Mouse (Mus musculus) cerebellum, adult 9-10 months (tissue): ENCODE data around the gene Unc93a.
"Not testable (repeated sequence)": the region's sequence is repeated elsewhere in the genome, so short reads cannot be mapped to it uniquely, and the experiment has no call there.

ENCODE experiments used
- DNase-seq: peaks from one replicate; pipeline ENCODE4 v3.0.0; 2022

Gene Unc93a

DNA sequence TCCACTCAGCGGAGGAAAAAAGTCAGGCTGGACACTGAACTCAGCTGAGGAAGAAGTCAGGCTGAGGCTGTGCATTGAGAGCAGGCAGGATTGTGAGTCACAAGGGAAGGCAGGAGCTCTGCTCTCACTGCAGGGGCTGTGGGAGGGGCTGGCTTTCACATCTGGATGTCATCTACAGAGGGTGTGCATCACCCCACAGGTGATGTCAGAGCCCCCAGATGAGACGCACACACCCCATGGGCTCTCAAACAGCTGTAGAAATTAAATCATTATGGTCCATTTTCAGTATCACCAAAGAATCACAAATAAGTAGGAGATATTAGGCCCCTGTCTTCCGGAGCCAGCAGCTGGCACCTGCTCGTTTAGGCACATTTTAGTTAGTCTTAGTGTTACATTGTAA is at the start of gene Unc93a:
Unc93a (minus strand) TSS at position 101 of the 400 bp plus-strand sequence.
- not testable (repeated sequence) for DNase-seq

DNA sequence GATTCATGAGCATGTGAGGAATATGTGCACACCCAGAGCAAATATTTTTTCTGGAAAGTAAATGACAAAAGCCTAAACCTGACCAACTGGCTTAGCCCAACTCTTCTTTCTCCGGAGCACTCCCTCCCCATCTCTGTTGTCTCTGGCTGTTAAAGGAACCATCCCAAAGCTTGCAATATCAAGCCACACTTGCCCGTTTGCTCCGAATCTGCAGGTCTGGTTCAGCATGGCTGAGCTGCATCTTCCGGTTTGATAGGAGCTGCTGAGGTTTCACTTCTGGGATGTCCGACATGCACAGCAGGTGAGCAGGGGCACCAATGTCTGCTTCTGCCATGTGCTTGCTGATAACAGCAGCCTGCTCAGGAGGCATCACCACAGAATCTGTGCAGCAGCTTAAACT is 48.9 kb upstream of the Unc93a start:
- DNase-seq = not testable (repeated sequence)

DNA sequence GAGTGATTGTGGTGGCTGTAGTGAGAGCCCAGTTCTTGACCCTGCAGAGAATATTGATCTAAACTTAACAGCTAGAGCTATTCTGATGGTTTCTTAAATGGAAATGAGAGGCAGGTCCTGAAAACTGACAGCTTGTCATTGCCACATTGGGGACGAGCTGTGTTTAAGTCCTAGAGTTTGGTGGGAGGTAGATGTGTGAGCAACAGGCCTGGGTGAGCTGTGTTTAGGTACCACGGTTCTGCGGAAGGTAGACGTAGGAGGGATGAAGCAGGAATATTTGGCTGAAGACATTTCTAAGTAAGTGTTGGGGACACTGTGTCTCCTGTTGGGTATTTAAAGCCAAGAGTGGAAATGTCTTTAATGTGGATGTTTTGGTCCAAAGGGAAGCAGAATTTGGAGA is 47.4 kb upstream of the Unc93a start:
- not testable (repeated sequence) for DNase-seq

DNA sequence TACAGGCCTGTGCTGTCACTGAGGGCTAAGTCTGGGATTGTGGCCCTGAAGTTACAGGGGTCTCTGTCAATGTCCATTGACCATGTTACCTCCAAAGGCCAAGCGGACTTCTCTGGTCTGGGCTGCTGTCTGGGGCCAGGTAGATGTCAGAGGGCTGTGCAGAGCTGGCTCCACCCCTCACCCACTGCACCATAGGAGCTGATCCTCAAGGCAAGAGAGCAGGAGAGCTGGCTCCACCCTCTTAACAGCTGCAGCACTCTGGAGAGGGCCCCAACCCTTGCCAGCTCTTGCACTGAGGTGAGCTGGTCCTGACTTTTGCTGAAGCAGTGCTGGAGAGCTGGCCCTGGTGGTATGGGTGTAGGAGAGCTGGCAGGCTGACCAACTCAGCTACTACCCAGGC is 46.2 kb upstream of the Unc93a start:
- not testable (repeated sequence) for DNase-seq

DNA sequence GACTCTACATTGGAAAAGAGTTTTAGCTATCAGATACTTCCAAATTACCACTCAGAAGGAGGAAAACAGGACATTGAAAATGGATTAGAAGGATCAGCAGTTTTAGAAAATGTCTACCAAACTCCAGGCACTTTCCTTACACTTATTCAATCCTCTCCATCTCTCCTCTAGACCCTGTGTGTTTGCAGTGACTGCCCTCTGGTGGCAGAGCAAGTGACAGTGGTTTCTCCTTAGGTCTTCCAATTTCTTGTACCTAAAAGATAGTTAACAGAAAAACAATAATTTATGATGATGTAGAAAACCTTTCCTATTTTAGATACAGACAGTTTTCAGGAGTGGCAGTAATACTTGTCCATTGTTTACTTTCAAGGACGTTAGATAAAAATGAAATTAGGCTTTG is 44.0 kb upstream of the Unc93a start:
- DNase-seq = not testable (repeated sequence)

DNA sequence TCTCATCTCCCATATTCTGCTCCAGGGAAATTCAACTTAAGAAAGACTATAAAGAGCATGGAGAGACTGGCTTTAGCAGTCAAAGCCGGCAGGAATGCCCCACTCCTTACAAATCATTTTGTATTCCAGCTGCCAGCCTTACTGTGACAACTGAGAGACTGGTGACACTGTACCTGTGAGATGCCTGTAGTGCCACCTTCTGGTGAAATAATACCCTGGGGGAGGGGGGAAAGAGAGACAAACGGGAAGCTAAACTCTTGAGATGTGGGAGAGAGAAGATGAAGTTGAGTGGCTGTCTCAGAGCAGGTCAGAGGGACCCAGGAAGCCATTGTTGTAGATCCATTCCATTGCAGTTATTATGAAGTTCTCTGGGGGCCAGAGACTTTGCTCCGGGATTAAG is 42.4 kb upstream of the Unc93a start:
- not testable (repeated sequence) for DNase-seq

DNA sequence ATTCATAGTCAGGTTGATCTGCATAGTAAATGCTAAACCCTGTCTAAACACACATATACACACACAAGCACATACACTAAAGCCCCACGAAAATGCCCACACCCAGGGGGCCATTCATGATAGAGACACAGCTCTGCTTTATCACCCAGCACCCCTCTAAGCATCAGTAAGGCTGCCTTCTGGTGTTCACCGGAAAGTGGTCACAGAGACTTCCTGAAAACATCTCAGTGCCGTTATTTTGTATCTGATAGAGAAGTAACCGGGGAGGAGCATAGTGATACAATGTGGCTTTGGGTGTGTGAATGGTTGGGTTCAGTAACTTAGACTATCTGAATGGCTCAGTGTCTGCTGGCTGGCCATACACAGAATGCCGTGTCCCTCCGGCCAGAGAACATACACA is 42.0 kb upstream of the Unc93a start:
- DNase-seq = not testable (repeated sequence)

DNA sequence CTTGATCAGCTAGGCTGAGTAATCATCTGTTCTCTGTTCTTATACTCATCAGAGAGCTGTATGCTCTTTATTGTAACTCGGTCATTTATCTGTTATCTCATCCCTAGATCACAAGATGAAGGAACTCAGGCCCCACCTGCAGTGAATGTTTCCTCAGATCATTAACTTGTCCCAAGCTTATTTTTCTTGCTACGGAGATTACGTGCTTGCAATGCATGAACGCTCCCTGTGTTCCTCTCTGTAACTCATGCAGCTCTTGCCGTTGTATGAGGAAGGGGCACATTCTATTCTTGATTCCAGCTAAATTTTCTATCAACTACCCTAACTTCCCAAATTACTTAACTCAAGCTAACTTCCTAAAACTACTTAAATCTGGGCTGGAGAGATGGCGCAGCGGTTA is 14.5 kb upstream of the Unc93a start:
- not testable (repeated sequence) for DNase-seq

DNA sequence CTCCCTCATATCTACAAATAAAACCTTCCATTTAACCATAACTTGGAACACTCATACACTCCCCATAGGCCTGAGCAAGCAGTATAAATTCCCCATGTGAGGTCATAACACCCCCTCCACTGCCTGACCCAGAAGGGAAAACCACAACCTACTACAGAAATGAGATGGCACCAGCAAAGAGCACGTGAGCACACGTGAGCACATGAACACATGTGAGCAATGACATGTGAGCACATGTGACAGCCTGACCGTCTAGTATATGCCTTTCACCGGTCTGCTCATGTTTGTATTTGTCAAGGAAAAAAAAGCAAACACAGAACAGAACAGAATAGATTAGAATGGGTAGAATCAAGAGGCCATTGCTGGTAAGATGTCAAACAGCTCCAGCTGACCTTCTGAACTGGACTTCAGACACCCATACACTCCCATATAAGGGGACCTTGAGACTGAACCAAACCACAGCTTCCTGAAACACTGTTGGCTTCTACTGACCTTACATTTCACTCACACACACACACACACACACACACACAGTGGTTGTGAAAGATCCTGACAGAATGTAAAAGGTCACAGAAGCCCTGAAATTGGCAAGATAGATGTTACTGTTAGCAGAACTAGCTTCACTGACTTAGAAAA is 13.1 kb upstream of the Unc93a start:
- not testable (repeated sequence) for DNase-seq

DNA sequence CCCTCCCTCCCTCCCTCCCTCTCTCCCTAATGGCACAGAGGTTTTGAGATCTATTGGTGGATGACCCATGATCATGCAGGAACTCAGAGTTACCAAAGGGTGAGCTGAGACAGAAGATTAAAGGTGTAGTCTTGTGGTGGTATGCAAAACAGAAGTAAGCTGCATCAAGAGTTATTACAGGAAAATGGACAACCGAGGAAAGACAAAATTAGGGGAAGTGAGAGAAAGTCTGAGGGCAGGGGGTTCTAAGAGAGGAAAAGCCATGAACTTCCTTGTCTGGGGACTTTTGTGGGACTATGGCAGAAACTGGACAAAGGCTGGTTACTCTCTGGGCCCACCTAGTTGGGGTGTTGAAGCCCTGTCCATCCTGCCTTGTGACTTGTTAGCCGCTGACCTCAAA is 11.1 kb upstream of the Unc93a start:
- DNase-seq = not testable (repeated sequence)

DNA sequence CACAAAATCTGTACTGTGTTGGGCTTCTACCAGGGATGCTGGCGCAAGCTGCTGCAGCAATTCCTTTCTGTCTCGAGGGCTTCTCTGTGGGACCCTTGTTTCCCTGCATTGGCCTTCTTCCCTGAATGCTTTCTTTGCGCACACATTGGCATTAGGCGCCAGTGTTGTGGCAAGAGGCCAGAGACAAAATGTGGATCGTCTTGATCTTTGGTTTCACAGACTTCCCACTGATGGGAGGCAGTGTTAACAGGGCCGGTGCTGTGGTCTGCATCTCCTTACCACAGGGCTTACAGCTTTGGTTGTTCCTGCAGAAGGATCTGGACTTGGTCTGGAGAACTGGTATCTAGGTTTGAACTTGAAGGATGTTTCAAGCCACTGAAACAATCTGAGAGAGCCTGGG is 3.7 kb upstream of the Unc93a start:
- DNase-seq = not testable (repeated sequence)

DNA sequence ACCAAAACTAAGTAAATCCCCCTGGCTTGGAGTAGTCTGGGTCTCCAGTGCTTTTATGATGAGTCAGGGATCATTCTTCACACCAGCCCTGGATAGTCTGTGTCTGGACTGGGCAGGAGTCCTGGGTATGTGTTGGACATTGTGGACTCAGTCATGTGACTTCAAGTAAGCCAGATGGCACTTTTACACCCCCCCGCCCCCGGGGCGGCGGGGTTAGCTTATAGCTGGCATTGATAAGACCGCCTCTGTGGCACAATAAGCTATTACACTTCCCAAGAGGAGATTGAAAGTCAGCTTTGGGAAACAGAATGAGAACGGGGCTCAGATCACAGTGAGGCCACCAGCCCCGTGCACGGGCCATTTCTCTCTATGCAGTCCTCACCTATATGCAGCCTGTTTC is 742 bp upstream of the Unc93a start:
- DNase-seq = not testable (repeated sequence)

DNA sequence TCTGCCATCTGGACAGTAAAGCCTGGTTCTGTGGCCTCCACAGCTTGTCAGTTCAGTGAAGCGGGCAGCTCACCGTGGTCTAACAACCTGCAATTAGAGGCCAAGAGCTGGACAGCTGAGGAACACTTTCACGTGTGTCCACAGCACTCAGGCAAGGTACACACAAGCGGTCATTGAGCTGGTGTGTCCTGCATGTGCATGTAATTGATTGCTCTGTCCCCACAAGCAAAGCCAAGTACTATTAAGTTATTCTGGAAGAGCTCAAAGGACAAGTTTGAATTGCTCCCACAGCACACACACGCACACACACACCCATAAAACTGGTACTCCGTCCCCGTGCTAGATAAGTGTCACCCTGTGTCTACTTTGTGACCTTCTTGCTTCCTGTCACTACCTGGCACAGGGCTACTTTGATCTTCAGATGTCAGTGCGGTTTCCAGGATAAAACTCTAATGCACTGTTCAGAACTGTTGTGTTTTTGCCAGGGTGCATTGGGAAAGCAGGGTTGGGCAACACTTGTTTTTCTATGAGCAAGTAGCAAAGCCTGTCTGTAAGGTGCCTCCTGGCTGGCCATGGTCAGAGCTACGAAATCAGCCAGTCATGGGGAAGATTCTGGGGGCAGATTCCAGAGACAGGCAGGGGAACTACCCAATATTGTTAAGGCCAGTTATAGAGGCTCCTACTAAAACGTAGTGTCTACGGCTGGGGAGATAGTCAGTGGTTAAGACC is 1.7 kb downstream of the Unc93a start:
- not testable (repeated sequence) for DNase-seq

DNA sequence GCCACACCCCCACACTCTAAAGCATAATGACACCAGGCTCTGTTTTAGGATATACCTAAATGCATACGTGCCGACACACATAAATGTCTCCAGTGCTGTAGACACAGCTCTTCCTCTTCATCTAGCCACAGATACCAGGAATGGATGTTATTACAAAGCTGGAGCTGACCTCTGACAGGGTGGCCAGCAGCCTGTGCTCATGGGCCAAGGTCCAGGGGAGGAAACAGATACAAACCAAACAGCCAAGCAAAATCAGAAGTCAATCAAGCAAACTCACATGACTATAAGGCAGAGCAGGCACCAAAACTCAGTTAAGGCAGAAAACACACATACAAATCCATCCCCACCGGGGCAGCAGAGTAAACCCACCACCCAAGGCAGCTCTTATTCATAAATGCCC is 2.3 kb downstream of the Unc93a start:
- not testable (repeated sequence) for DNase-seq

DNA sequence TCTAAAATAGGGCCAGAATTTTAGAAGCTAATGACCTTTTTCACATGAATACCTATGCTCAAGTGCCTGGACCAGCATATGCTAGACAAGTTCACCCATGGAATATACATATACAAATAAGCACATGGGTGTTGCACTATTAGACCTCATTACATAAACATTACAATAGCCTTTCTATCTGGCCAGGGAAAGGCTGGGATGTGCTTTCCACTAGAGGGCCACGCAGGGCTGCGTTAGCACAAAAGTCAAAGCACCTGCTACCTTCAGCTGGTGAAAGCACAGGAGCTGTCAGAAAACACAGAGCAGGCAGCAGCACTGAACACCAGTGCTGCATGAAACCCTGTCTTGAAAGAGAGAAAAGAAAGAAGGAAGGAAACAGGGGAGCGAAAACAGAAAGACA is 7.4 kb downstream of the Unc93a start:
- not testable (repeated sequence) for DNase-seq

DNA sequence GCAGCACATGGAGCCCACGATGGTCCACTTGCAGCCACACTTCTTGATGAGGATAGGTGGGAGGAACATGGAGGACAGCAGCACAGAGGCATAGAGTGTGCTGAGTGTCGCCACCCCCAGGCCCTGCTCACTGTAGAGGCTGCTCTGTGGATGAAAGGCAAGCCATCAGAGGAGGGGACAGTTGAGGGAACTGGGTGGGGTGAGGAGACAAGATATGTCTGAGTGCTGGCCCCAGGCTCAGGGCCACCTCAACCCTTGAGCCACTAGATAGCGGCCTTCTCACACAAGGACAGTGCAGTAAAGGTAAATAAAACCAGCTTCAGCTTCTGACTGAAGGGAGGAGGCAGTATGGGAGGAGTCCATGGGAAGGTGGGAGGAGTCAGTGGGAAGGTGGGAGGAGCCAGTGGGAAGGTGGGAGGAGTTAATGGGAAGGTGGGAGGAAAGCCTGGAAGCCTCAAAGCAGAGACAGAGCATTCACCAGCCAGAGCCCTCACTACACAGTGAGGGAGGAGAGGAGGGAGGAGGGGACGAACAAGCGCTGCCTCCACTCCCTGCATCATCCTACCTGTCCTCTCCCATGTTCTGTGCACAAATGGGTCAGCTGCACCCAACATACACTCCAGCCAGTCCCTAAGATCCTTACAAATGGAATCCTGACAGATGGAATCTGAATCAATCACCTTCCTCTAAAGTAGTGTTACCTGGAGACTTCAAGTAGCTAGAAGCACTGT is 8.1 kb downstream of the Unc93a start:
- not testable (repeated sequence) for DNase-seq

DNA sequence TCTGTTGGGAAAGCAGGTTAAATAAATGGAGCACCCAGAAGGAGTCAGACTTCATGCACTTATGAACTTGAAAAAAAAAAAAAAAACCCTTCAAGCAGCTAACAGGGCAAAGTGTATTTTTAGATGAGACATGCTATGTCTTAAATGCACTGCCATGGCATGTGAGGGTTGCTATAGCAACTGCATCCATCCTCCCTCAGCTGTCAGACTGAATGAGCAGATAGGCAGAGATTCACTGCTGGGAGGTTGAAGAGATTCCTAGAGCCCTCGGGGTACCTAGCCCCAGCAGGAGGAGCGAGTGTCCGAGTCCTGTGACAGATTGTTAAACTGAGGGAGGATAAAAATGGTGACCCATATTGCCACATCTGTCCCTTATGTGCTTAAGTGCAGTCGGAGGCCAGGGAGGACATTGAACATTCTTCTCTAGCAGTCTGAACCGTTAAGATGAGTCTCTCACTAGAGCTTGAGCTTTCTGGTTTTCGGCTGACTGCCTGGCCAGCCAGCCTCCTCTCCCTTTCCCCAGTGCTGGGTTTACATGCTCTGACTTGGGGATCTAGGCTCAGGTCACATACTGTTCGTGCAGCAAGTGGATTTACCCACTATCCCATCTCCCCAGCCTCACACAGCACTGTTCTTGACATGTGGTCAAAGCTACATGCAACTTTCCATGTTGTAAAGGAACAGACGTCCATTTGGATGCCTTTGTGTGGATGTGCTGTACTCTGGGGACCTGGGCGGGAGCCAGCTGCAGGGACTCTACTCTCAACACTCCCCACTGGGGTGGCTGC is 18.9 kb downstream of the Unc93a start:
- not testable (repeated sequence) for DNase-seq

DNA sequence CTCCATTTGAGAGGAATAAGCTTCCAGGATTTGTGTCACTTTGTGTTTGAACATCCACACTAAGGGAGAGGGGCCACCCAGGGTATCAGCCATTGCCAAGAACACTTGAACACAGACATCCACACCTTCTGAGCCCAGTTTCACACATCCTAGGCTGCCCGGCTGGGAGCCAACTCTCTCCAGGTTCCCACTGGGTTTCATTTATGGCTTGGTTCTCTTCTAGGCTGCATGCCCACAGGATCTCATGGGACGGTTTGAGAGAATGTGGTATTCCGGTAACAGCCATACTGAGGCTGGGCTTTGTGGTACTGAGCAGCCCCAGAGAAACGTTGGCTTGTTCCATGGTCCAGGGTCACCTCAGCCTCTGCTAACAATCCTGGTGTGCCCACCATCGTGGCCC is 25.0 kb downstream of the Unc93a start:
- DNase-seq = peak; percentile 15

DNA sequence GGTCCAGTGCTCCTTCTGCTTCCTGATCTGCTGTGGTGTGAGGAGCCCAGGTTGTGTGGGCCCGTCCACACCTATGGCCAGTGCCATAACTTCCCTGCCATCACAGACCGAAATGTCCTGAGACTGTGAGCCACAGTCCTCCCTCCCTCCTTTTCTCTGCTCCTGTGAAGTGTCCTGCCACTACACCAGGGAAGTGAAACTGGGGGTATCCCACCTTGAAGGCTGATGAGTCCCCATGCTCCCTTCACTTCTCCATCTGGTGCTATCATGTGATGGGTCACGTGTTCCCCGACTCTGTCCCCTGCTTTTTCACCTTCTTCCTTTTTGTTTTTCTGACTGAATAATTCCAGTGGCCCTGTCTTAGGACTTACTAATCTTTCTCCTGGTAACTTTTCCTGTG is 38.6 kb downstream of the Unc93a start:
- DNase-seq = not testable (repeated sequence)

DNA sequence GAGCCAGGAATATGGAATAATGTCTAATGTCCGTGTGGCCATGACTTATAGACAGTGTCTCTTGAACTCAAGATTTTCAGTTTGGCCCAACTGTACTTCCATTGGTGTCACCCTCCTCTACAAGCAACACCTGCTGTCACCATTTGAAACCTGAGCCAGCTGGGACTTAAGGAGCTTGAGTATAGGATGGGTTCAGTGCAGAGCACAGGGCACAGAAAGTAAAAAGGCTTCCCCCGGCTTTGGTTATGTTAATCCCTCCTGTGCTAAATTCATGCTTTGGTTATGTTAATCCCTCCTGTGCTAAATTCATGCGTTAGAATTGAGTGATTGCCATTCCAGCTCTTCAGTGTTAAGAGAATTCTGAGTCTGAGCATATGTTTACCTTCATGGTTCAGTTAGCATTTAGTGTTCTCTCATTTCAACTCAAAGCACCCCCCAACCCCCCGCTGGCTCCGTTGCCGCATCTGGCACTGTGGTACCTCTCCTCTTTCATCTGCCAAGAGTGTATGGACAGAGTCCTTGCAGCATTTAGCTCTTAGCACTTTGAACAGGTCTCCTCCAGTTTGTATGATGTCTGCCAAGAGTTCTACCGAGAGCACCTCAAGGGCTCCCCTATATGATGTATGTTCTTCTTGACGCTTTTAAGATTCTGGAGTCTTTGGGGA is 39.4 kb downstream of the Unc93a start:
- not testable (repeated sequence) for DNase-seq

DNA sequence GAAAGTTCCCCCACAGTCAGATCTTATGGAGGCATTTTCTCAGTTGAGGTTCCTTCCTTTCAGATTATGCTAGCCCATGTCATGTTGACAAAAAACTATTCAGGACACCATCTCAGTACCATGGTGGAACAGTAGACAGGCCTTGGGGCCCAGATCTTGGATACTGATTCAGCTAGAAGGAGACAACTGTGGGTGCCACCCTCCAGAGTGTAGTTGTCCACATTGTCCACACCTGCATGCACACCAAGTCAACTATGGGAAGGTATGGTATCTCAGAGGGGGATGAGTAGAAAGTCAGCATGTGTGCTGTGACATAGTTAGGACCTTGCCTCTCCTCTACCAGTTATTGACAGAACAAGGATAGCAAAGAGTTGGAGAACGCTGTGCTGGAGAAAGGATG is 40.1 kb downstream of the Unc93a start:
- not testable (repeated sequence) for DNase-seq

DNA sequence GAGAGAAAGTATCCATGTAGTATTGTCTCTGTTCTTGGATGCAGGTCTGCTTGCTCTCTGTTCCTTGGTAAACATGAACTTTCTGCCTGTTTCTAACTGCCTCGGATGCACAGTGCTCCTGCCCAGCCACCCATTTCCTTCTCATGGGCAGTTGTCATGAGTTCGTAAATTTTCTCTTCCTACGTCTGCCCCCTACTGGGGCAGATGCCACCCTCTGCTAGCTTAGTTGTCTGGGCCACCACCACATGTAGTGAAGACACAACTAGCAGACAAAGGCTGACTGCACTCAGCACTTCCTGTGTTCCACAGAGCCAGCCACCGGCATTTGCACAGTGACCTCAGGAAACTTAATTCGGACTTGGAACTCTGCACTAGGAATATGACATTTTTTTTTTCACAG is 62.4 kb downstream of the Unc93a start:
- not testable (repeated sequence) for DNase-seq
